Mouse (Mus musculus) limb, embryonic 12.5 days (tissue): ENCODE measurements around the gene Thrb. TPM values are rescaled to one million over a fixed set of nuclear protein-coding genes. Genes with fewer than 3 reads are reported as not detected.

Experiments
- ATAC-seq: fragments of 200-750 bp; cut with Nextera tagmentation; 2 replicates; pipeline ENCODE4 v1.8.0; 2017; ENCODE audit warnings: low read depth, moderate TSS enrichment; ENCODE audit not compliant: insufficient number of reproducible peaks, insufficient read depth, low FRiP score, low TSS enrichment
- H3K27ac ChIP-seq: fragments of 300-500 bp; sonication (generic); 2 replicates; pipeline ENCODE4 v1.5.1; 2016; ENCODE audit warnings: mild to moderate bottlenecking, moderate library complexity
- H3K27me3 ChIP-seq: fragments of 300-500 bp; sonication (generic); 2 replicates; pipeline ENCODE4 v1.6.1; 2016; ENCODE audit warnings: mild to moderate bottlenecking, moderate library complexity
- H3K36me3 ChIP-seq: fragments of 300-500 bp; sonication (generic); 2 replicates; pipeline ENCODE4 v1.6.1; 2016; ENCODE audit warnings: mild to moderate bottlenecking, moderate library complexity
- H3K4me1 ChIP-seq: fragments of 300-500 bp; sonication (generic); replicated peaks from 2 replicates; pipeline ENCODE4 v1.6.1; 2016
- H3K4me2 ChIP-seq: fragments of 300-500 bp; sonication (generic); 2 replicates; pipeline ENCODE4 v1.6.1; 2016; ENCODE audit warnings: mild to moderate bottlenecking, moderate library complexity
- H3K4me3 ChIP-seq: fragments of 300-500 bp; sonication (generic); replicated peaks from 2 replicates; pipeline ENCODE4 v1.5.1; 2016; ENCODE audit warnings: mild to moderate bottlenecking
- H3K9ac ChIP-seq: fragments of 300-500 bp; sonication (generic); replicated peaks from 2 replicates; pipeline ENCODE4 v1.6.1; 2016; ENCODE audit warnings: mild to moderate bottlenecking, moderate library complexity
- H3K9me3 ChIP-seq: fragments of 300-500 bp; sonication (generic); 2 replicates; pipeline ENCODE4 v1.6.1; 2016; ENCODE audit warnings: mild to moderate bottlenecking, moderate library complexity
- WGBS: fragments of 180-500 bp; shearing (Covaris S2); methylation state at CpG from one replicate; pipeline ENCODE4 v1.1.7; 2016; 5-methylcytosine and 5-hydroxymethylcytosine counted together
- polyA plus RNA-seq: library from polyadenylated mRNA; unstranded; fragments of >200 nt; fragmentation: Nextera tagmentation; extraction: Ambion mirVana; gene quantifications from 2 replicates; pipeline ENCODE4 v1.2.1, GENCODE M21; 2016

Thrb gene
- polyA plus RNA-seq, 1 experiment from 2014 or later, result 0.48 TPM

DNA sequence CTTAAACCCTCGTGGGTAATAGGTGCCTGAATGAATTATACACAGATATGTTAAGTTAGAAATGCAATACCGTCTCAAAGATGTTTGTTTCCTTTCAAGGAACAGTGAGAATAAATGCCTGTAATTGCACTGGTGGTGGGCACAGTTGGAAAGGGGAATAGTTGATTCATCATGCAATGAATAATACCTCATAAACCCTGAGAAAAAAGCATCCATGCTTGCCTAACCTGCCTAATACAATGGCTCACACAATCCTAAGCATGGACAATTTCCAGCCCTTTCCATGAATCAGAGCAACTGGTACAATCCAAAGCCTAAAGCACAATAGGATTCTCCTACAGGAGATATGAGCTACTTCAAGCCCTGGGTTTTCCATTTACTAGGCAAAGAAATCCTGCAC lies 299.8 kb downstream of the Thrb start:
- Histone ChIP-seq H3K4me3 (no peak overlapping the region), H3K27ac (no peak overlapping the region), H3K9ac (no peak overlapping the region), H3K9me3 (no peaks in the 10 kb centered on the region), H3K4me2 (no peak overlapping the region), H3K36me3 (no peaks in the 10 kb centered on the region), H3K4me1 (no peaks in the 10 kb centered on the region), H3K27me3 (no peaks in the 10 kb centered on the region)
- ATAC-seq, result no peak
- 54% methylated on average over 2 of the region's 2 CpGs for WGBS

DNA sequence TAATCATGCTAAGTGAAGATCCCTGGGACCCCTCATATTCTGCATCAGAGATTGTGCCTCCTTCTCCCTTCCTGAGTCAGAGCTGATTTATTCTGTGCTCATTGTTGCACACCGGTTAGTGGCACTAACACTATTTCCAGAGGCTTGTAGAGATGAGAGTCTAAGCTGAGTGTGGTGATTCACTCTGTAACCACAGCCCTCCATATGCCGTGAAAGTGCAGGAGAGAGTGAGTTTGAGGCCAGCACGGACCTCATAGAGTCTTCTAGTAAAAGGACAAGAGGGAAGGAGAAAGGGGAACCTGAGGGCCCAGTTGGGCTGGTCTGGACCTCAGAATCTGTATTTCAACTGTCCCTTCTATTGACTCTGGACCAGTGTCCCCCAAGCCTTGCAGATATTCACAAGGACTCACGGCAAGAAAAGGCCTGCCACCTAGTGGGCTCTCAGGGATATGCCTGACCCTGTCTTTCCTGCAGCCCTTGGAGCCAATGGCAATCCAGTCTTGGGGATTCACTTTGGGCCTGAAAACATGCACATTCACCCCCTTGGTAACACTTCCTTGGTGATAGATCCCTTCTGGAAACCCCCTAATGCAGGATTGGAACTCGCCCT lies 307.2 kb downstream of the Thrb start:
- Histone ChIP-seq H3K4me1 (no peaks in the 10 kb centered on the region), H3K4me3 (no peak overlapping the region), H3K36me3 (no peaks in the 10 kb centered on the region), H3K4me2 (no peak overlapping the region), H3K9ac (no peak overlapping the region), H3K27me3 (no peaks in the 10 kb centered on the region), H3K27ac (no peak overlapping the region), H3K9me3 (no peaks in the 10 kb centered on the region)
- no peak; the same call in 1 of the 2 replicates for ATAC-seq
- 34% methylated on average over 5 of the region's 5 CpGs for WGBS

DNA sequence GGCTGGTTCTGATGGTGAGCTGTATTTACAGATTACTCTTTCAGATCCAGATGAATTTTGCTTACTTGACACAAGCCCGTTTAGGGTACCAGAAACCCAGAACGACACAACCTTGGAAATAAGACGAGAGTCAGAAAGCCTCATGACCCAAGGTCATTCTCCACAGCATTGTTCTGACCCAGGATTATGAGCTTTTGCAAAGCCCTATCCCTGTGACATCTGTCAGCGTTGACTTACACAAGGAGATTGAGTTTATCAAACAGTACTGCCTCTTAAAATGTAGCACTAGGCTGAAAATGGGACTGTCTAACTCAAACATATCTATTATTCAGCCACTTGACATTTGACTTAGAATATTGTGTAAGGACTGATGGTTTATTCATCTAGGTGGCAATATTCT lies 312.1 kb downstream of the Thrb start:
- Histone ChIP-seq H3K27me3 (no peaks in the 10 kb centered on the region), H3K9me3 (no peaks in the 10 kb centered on the region), H3K4me3 (no peak overlapping the region), H3K4me1 (no peaks in the 10 kb centered on the region), H3K27ac (no peak overlapping the region), H3K4me2 (no peak overlapping the region), H3K9ac (no peak overlapping the region), H3K36me3 (no peaks in the 10 kb centered on the region)
- ATAC-seq, result no peak
- 82% methylated on average over 4 of the region's 4 CpGs for WGBS

DNA sequence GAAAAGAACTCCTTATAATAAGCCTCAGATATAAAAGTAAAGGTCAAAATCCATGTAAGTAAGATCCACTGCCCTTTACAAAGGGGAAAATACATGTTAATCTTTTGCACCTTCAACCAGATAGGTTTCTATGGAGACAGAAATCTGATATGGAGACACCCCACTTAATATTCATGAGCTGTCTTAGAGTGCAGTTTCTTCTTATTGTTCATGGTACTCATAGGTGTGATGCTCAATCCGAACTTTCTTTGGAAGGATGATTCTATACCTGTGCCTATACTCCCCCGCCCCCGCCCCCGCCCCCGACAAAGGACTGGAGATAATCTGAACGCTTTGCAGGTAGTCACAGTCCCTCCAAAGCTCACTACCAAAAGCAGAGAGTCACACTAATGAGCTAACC lies 312.6 kb downstream of the Thrb start:
- ATAC-seq, result no peak
- Histone ChIP-seq H3K4me2 (no peak overlapping the region), H3K4me3 (no peak overlapping the region), H3K27ac (no peak overlapping the region), H3K4me1 (no peaks in the 10 kb centered on the region), H3K27me3 (no peaks in the 10 kb centered on the region), H3K9ac (no peak overlapping the region), H3K9me3 (no peaks in the 10 kb centered on the region), H3K36me3 (no peaks in the 10 kb centered on the region)
- 77% methylated on average over 6 of the region's 6 CpGs for WGBS

- no peak overlapping the region for H3K27ac ChIP-seq
- ATAC-seq, result no peak
- no peak overlapping the region for H3K4me3 ChIP-seq
- H3K4me2 ChIP-seq, result no peak overlapping the region
- 68% methylated on average over 1 of the region's 1 CpGs for whole genome bisulfite sequencing
- no peaks in the 10 kb centered on the region for H3K4me1 ChIP-seq
- H3K9ac ChIP-seq, result no peak overlapping the region
- no peaks in the 10 kb centered on the region for H3K9me3 ChIP-seq
- no peaks in the 10 kb centered on the region for H3K36me3 ChIP-seq
- no peaks in the 10 kb centered on the region for H3K27me3 ChIP-seq
Observed at GRCm38 (mm10) chr14:17975786-17976185, 315.7 kb downstream of the Thrb start.

GRCm38 (mm10) chr14:17978259-17978658 lies 318.2 kb downstream of the Thrb start:
- no peaks in the 10 kb centered on the region for H3K4me1 ChIP-seq
- no peak overlapping the region for H3K4me2 ChIP-seq
- no peak overlapping the region for H3K4me3 ChIP-seq
- no peaks in the 10 kb centered on the region; the same call in 1 of the 2 replicates for H3K27me3 ChIP-seq
- no peak overlapping the region for H3K27ac ChIP-seq
- ATAC-seq, result no peak
- H3K9me3 ChIP-seq, result no peaks in the 10 kb centered on the region
- H3K9ac ChIP-seq, result no peak overlapping the region
- no peaks in the 10 kb centered on the region for H3K36me3 ChIP-seq

- no peaks in the 10 kb centered on the region for H3K9me3 ChIP-seq
- H3K36me3 ChIP-seq, result no peaks in the 10 kb centered on the region
- H3K27me3 ChIP-seq, result no peaks in the 10 kb centered on the region; the same call in 1 of the 2 replicates
- no peak overlapping the region for H3K27ac ChIP-seq
- no peak overlapping the region for H3K4me2 ChIP-seq
- no peaks in the 10 kb centered on the region for H3K4me1 ChIP-seq
- 72% methylated on average over 3 of the region's 3 CpGs for WGBS
- no peak for ATAC-seq
- H3K4me3 ChIP-seq, result no peak overlapping the region
- no peak overlapping the region for H3K9ac ChIP-seq
Observed at GRCm38 (mm10) chr14:17981258-17981657, 321.2 kb downstream of the Thrb start.

DNA sequence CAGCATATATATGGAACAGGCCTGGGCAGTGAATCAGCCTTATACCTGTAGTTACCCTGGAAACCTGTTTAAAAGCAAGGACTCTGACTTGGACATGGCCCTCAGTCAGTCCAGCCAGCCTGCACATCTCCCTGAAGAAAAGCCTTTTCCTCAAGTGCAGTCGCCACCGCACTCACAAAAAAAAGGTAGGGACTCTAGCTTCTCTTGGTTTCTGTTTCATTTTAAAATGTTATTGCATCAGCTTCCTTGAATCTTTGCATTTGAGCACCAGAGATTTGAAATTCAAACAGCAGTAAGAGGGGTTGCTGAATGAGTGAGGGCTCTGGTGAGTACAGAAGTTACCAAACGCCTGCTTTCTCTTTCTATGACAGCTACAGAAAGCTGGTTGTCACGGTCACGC lies 322.0 kb downstream of the Thrb start:
- H3K9me3 ChIP-seq, result no peaks in the 10 kb centered on the region
- H3K27me3 ChIP-seq, result no peaks in the 10 kb centered on the region; the same call in 1 of the 2 replicates
- WGBS, result 91% methylated on average over 5 of the region's 5 CpGs
- no peak overlapping the region for H3K4me2 ChIP-seq
- H3K4me1 ChIP-seq, result no peaks in the 10 kb centered on the region
- H3K9ac ChIP-seq, result no peak overlapping the region
- H3K36me3 ChIP-seq, result no peaks in the 10 kb centered on the region
- no peak for ATAC-seq
- no peak overlapping the region for H3K4me3 ChIP-seq
- H3K27ac ChIP-seq, result no peak overlapping the region

DNA sequence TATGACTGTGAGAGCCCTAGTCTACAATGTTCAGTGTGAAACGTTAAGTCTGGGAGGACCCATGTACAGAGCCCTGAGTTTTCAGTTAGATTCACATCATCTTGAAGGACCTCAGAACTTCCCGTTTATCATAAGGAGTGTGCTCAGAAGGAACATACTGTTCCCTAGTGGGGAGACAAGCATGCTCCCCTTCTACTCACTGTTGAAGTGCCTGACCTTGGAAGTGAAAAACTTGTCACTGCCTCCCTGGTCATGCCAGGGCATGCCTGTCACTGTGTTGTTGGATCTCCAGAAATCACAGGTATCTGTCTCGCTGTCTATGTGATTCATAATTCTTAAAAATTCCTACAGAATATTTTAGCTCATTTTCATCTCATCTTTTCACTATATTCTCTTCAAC lies 323.3 kb downstream of the Thrb start:
- H3K9me3 ChIP-seq, result no peaks in the 10 kb centered on the region
- no peak overlapping the region for H3K4me2 ChIP-seq
- no peak overlapping the region for H3K27ac ChIP-seq
- H3K36me3 ChIP-seq, result no peaks in the 10 kb centered on the region
- H3K4me3 ChIP-seq, result no peak overlapping the region
- WGBS, result 84% methylated on average over 3 of the region's 3 CpGs
- H3K27me3 ChIP-seq, result no peaks in the 10 kb centered on the region; the same call in 1 of the 2 replicates
- no peak for ATAC-seq
- no peaks in the 10 kb centered on the region for H3K4me1 ChIP-seq
- no peak overlapping the region for H3K9ac ChIP-seq

DNA sequence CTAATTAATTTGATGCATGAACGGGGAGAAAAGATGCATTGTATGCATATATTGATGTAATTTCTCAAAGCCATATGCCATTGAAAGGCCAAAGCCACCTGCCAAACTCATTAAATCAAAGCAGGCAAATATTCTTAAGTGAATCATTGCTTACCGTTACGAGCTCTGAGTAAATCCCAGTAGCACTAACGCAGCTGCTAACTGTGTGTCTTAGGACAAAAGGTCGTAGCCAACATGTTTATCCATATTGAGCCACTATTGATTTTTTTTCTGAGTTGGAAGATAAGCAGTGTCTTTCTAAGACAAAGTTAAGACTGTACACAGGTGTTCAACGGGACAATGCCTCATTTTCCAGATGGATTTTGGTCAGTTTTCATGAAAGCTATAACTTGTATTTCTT lies 323.8 kb downstream of the Thrb start:
- Histone ChIP-seq H3K4me3 (no peak overlapping the region), H3K27ac (no peak overlapping the region), H3K36me3 (no peaks in the 10 kb centered on the region), H3K9ac (no peak overlapping the region), H3K4me2 (no peak overlapping the region), H3K27me3 (no peaks in the 10 kb centered on the region; the same call in 1 of the 2 replicates), H3K9me3 (no peaks in the 10 kb centered on the region), H3K4me1 (no peaks in the 10 kb centered on the region)
- ATAC-seq, result no peak
- WGBS, result 58% methylated on average over 6 of the region's 6 CpGs

DNA sequence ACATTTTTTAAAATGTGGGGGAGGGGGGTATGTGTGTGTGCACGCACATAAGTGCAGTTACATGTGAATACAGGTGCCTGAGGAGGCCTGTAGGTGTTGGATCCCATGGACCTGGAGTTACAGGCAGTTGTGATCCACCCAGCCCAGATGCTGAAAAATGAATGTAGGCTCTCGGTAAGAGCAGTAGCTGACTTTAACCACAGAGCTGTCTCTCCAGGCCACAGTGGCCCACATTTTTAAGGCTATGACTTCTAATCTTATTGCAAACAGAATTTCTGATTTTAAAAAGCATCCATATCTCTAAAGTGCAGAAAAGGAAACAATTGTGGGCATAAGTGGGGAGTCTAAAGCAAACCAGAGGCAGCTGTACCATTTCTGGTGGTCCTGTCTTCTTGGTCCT lies 328.5 kb downstream of the Thrb start:
- Histone ChIP-seq H3K36me3 (no peaks in the 10 kb centered on the region), H3K27me3 (no peaks in the 10 kb centered on the region), H3K4me2 (no peak overlapping the region), H3K4me3 (no peak overlapping the region), H3K27ac (no peak overlapping the region), H3K4me1 (no peaks in the 10 kb centered on the region), H3K9me3 (no peaks in the 10 kb centered on the region), H3K9ac (no peak overlapping the region)
- WGBS, result 85% methylated on average over 2 of the region's 2 CpGs
- no peak for ATAC-seq

- Histone ChIP-seq H3K27me3 (no peaks in the 10 kb centered on the region), H3K27ac (no peak overlapping the region), H3K36me3 (no peaks in the 10 kb centered on the region), H3K4me1 (no peaks in the 10 kb centered on the region), H3K4me3 (no peak overlapping the region), H3K9me3 (no peaks in the 10 kb centered on the region), H3K4me2 (no peak overlapping the region), H3K9ac (no peak overlapping the region)
- ATAC-seq, result no peak
- 76% methylated on average over 4 of the region's 4 CpGs for WGBS
Observed at GRCm38 (mm10) chr14:17989182-17989581, 329.1 kb downstream of the Thrb start.
